Mouse (Mus musculus): Measurements from ENCODE around the gene Ehd4.

Gene Ehd4

GRCm38 (mm10) chr2:120142336-120142735, 12.1 kb downstream of the Ehd4 start:
- DNase-seq, result no peak

- DNase-seq, result no peak
Observed at GRCm38 (mm10) chr2:120141671-120142070, 12.7 kb downstream of the Ehd4 start.

GRCm38 (mm10) chr2:120140326-120140725, 14.1 kb downstream of the Ehd4 start:
- no peak for DNase-seq

- no peak for DNase-seq
Observed at GRCm38 (mm10) chr2:120139091-120139490, 15.3 kb downstream of the Ehd4 start.

- DNase-seq, result no peak
Observed at GRCm38 (mm10) chr2:120137281-120137680, 17.1 kb downstream of the Ehd4 start.

- no peak for DNase-seq
Observed at GRCm38 (mm10) chr2:120134453-120135075, 19.8 kb downstream of the Ehd4 start.

- no peak for DNase-seq
Observed at GRCm38 (mm10) chr2:120131881-120132280, 22.5 kb downstream of the Ehd4 start.

GRCm38 (mm10) chr2:120129252-120129908, 25.0 kb downstream of the Ehd4 start:
- no peak for DNase-seq

GRCm38 (mm10) chr2:120128611-120129051, 25.8 kb downstream of the Ehd4 start:
- no peak for DNase-seq

- no peak for DNase-seq
Observed at GRCm38 (mm10) chr2:120128011-120128410, 26.4 kb downstream of the Ehd4 start.

- no peak for DNase-seq
Observed at GRCm38 (mm10) chr2:120126901-120127300, 27.5 kb downstream of the Ehd4 start.

- peak in 1 of 2 experiments; percentile 6 for DNase-seq
Observed at GRCm38 (mm10) chr2:120126408-120126807, 28.0 kb downstream of the Ehd4 start.

GRCm38 (mm10) chr2:120125461-120125860, 28.9 kb downstream of the Ehd4 start:
- DNase-seq, result no peak

- peak in 1 of 2 experiments; percentile 9 for DNase-seq
Observed at GRCm38 (mm10) chr2:120124946-120125345, 29.5 kb downstream of the Ehd4 start.

GRCm38 (mm10) chr2:120124096-120124495, 30.3 kb downstream of the Ehd4 start:
- DNase-seq, result peak; percentile 21 to 30

GRCm38 (mm10) chr2:120122983-120123382, 31.4 kb downstream of the Ehd4 start:
- no peak for DNase-seq

GRCm38 (mm10) chr2:120117346-120117745, 37.1 kb downstream of the Ehd4 start:
- no peak for DNase-seq

GRCm38 (mm10) chr2:120116362-120116761, 38.0 kb downstream of the Ehd4 start:
- no peak for DNase-seq

GRCm38 (mm10) chr2:120114977-120115376, 39.4 kb downstream of the Ehd4 start:
- DNase-seq, result no peak

GRCm38 (mm10) chr2:120113963-120114362, 40.4 kb downstream of the Ehd4 start:
- DNase-seq, result no peak

GRCm38 (mm10) chr2:120113476-120113875, 40.9 kb downstream of the Ehd4 start:
- DNase-seq, result no peak

GRCm38 (mm10) chr2:120111596-120111995, 42.8 kb downstream of the Ehd4 start:
- no peak for DNase-seq

- no peak for DNase-seq
Observed at GRCm38 (mm10) chr2:120111172-120111571, 43.2 kb downstream of the Ehd4 start.

GRCm38 (mm10) chr2:120108077-120108476, 46.3 kb downstream of the Ehd4 start:
- no peak for DNase-seq

GRCm38 (mm10) chr2:120107446-120107845, 47.0 kb downstream of the Ehd4 start:
- DNase-seq, result no peak

Data from cerebellum, postnatal 36 days (tissue).